Mouse (Mus musculus) liver, postnatal 0 days (tissue): ENCODE measurements around the gene Elovl6.

Experiments
- CTCF ChIP-seq: sonication (generic); IDR thresholded peaks from 2 replicates; pipeline ENCODE4 v1.5.1; 2016; ENCODE audit warnings: antibody characterized with exemption, low read depth
- EP300 ChIP-seq: IDR thresholded peaks from 2 replicates; pipeline ENCODE4 v1.6.1; 2016; ENCODE audit warnings: antibody characterized with exemption, low read depth, mild to moderate bottlenecking

DNA sequence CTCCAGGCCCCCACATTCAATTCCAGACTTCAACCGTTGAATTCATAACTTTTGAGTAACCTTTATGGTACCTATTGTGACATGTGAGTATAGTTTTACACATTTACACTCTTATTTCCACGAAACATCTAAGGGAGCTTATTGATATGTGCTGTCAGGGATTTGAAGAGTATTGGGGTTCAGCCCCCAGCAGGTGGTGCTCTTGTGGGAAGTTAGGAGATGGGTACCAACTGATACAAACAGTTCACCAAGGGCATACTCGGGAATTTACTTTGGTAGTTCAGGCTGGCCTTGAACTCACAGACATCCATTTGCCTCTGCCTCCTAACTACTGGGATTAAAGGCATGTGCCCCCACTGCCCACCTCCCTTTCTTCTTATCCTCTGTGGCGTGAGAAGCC lies 11.7 kb upstream of the Elovl6 start:
- TF ChIP-seq CTCF (peak; percentile 46), EP300 (no peak)
